Mouse (Mus musculus): ENCODE measurements around the gene Zfp819.
"Not testable (repeated sequence)": the region's sequence is repeated elsewhere in the genome, so short reads cannot be mapped to it uniquely, and the experiment has no call there.

Zfp819 gene

DNA sequence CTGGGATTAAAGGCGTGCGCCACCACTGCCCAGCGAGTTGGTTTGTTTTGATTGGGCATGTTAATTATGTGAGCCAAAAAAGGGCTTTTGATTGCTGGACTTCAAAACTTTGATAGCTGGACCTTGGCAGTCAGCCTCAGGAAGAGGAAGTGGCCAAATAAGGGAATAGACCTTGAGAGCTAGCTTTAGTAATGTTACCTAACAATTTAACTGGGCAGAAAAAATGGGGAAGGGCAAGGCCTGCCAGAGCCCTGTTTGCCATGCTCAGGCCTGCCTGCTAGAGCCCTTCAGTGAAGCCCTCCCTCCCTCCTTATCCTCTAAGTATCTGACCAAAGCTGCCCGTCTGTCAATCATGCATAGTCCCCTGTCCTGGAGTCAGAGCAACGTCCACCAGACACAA, 35.6 kb downstream of the Zfp819 start:
- no peak for DNase-seq (ENCODE audit: low spot score in 2 of 2)

- DNase-seq (ENCODE audit: low spot score in 2 of 2) = no peak
Observed at GRCm38 (mm10) chr7:43643046-43643652, 36.2 kb downstream of the Zfp819 start.

GRCm38 (mm10) chr7:43652683-43653082, 45.7 kb downstream of the Zfp819 start:
- no peak for DNase-seq (ENCODE audit: low spot score in 2 of 2)

GRCm38 (mm10) chr7:43654519-43654918, 47.5 kb downstream of the Zfp819 start:
- DNase-seq (ENCODE audit: low spot score in 2 of 2) = no peak

DNA sequence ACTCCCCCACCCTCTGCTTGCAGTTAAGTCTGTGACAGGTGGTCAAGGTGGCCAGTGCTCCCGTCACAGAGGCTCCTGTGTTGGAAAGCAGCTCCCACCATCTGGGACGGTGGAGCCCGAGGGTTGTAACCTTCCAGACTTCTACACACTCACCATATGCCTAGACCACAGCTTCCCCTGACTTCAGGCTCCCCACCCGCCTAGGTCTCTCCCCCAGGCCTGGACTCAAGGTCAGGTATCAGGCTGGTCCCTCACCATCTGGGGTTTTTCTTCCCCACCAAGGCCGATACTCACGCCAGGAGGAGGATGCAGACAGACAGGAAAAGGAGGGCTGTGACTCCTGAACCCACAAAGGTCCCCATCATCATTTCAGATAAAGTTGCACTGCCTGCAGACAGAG, 49.3 kb downstream of the Zfp819 start:
- no peak for DNase-seq (ENCODE audit: low spot score in 2 of 2)

GRCm38 (mm10) chr7:43660002-43660401, 53.0 kb downstream of the Zfp819 start, which contains the start of gene Siglece:
TSS of gene Siglece (minus strand) at chr7:43660161.
- no peak for DNase-seq (ENCODE audit: low spot score in 2 of 2)

DNA sequence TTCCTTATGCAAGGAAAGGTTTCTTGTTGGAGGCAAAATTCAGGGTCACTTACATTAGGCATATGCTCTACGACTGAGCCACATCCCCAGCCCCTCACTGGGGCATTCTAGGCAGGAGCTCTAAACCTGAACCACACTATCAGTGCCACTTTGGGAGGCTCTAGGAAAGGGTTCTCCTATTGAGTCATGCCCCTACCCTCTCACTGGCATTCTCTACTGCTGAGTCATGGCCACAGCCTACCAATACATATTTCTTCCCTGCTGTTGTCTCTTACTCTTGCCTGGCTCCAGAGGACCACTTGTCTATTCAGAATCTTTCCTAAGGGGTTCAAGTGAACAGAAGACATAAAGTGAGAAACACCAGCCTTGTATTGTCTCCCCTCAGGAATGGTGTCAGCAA, 55.8 kb downstream of the Zfp819 start:
- no peak for DNase-seq (ENCODE audit: low spot score in 2 of 2)

- not testable (repeated sequence) for DNase-seq (ENCODE audit: low spot score in 2 of 2)
Observed at GRCm38 (mm10) chr7:43667221-43667620, 60.3 kb downstream of the Zfp819 start.
